Mouse (Mus musculus) brain, embryonic 14.5 days (tissue): ENCODE results near the gene Pdlim1.

ENCODE experiments used
- CTCF ChIP-seq: fragments of 200-500 bp; IDR thresholded peaks from 2 replicates; pipeline ENCODE4 v1.5.1; 2012; ENCODE audit warnings: inconsistent platforms, mild to moderate bottlenecking, moderate library complexity, borderline replicate concordance; ENCODE audit not compliant: insufficient read depth, insufficient read length; ENCODE audit errors: extremely low read depth
- POLR2A ChIP-seq: fragments of 200-500 bp; IDR thresholded peaks from 2 replicates; pipeline ENCODE4 v1.6.1; 2012; ENCODE audit warnings: mild to moderate bottlenecking, inconsistent platforms, borderline replicate concordance; ENCODE audit not compliant: poor library complexity, insufficient read depth, insufficient read length, severe bottlenecking; ENCODE audit errors: extremely low read depth

GRCm38 (mm10) chr19:40255561-40255960 is 16.1 kb downstream of the Pdlim1 start:
- TF ChIP-seq CTCF (no peak), POLR2A (no peak)
